Mouse (Mus musculus): ENCODE measurements around the gene Nek2.

The Nek2 gene

DNA sequence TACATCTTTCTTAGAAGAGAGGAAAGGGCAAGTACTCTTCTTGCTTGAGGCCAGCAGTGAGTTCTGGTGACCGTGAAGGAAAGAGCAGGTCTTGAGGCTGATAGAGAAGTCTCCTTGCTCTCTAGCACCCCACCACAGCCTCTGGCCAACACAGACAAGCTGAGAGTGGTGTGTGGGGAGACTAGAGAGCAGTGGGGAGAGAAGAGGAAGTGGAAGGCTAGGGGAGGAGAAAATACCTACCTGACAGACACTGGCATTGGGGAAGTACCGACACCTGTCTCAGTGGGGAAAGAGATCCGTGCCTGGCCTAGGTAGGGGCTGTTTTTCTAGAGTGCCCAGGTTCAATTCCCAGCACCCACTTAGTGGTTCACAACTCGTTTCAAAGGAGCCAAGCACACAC, 7.0 kb upstream of the Nek2 start:
- no peak for DNase-seq (ENCODE audit: low spot score)

GRCm38 (mm10) chr1:191814935-191815334, 6.3 kb upstream of the Nek2 start:
- DNase-seq (ENCODE audit: low spot score), result no peak

- DNase-seq (ENCODE audit: low spot score), result no peak
These were observed 4.6 kb upstream of the Nek2 start for GRCm38 (mm10) chr1:191816596-191816995.

GRCm38 (mm10) chr1:191817418-191818144, 3.7 kb upstream of the Nek2 start:
- peak; percentile 85 for DNase-seq (ENCODE audit: low spot score)

DNA sequence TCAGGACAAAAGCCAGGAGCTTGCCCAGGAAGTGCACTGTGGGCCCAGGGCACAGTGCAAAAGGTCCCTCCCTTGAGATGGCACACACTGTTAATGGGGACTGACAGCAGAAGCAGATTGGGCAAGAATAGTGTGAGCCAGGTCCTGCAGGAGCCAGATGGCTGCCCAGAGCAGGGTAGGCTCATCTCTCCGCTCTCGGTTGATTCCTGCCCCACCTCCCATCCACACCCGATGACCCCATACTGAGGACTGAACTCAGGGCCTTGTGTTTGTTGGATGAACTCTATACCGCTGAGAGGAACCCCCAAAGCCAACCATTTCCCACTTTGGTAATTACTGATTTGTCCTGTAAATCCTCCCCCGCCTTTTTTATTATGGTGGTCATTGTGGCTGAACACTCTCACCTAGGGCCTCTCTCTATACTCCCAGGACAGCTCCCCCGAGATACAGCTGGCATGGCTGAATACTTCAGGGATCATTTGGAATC, 3.1 kb upstream of the Nek2 start:
- no peak for DNase-seq (ENCODE audit: low spot score)

GRCm38 (mm10) chr1:191819026-191819425, 2.2 kb upstream of the Nek2 start:
- no peak for DNase-seq (ENCODE audit: low spot score)

- DNase-seq (ENCODE audit: low spot score), result no peak
These were observed 306 bp upstream of the Nek2 start for GRCm38 (mm10) chr1:191820951-191821325.

DNA sequence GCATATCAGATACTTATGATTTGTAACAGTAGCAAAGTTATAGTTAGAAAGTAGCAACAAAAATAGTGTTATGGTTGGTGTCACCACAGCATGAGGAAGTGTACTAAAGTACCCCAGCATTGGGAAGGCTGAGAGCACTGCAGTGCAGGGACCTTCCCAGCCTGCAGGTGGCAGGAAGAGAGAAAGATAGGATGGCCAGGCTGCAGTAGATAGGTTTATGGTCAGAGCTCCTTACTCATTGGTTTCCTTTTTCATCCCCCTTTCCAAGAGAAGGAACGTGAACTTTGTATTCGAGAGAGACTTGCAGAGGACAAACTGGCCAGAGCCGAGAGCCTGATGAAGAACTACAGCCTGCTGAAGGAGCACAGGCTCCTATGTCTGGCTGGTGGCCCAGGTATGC, 7.9 kb downstream of the Nek2 start:
- no peak for DNase-seq (ENCODE audit: low spot score)

- DNase-seq (ENCODE audit: low spot score), result no peak
These were observed 12.2 kb downstream of the Nek2 start for GRCm38 (mm10) chr1:191833396-191833795.

DNA sequence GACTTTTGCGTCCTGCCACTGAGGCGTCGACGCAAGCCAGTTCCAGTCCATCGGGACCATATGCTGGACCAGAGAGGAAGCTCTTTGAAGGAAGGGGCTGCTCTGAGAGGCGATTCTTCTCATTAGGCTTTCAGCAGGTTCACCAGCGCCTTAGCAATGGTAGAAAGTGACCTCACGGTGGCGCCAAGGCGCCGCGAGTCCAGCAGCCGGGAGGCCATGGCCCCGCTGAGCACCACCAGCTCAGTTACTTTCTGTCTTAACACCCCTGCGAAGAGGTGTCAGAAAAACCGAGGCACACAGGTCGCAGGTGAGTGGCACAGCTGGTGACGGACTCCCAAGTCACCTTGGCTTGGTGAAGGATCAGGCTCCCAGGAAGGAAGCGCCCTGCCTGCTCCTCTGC, 13.6 kb downstream of the Nek2 start:
- DNase-seq (ENCODE audit: low spot score), result peak; percentile 63

DNA sequence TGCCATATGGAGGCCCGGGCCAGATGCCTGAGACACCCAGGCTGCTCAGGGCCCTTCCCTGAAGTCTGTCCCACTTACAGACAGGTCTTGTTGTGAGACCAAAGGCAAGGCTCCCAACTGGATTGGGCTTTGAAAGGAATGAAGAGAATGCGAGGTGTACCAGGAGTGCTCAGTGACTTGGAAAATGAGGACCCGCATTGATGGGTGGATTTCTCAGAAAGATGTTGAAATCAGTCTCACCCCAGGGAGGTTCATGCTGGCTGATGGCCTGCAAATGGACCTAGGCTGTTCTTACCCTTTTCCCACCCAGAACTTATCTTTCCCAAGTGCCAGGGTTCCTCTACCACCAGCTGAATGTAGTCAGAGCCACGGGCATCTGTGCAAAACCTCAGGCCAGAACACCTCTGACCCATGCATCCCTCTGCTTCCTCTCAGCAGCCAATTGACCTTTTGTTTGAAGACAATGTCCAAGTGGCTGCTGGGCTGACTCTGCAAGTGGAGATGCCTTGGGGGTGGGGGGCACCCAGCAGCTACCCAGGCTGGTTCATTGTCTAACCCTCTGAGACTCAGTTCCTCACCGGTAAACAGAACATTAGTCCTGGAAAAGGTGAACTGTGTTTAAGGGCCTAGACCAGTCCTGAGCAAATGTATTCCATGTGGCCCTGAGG, 15.2 kb downstream of the Nek2 start:
- DNase-seq (ENCODE audit: low spot score), result no peak

DNA sequence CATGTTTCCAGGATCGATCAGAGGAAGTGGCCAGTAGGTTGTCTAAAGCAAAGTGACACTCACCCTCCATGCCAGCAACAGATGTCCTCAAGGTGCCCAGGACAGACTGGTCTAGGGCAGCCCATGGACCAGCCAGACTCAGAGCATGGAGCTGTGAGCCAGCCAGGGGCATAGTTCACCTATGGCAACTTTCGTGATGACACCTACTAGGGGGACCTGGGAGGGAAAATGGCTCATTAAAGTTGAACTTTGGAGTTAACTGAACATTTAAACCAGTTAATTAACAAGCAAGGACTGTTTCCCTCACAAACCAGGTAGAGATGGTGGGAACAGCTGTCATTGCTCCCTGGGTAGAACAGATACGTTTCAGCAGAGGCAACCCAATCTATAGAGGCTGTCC, 16.4 kb downstream of the Nek2 start:
- DNase-seq (ENCODE audit: low spot score), result no peak

DNA sequence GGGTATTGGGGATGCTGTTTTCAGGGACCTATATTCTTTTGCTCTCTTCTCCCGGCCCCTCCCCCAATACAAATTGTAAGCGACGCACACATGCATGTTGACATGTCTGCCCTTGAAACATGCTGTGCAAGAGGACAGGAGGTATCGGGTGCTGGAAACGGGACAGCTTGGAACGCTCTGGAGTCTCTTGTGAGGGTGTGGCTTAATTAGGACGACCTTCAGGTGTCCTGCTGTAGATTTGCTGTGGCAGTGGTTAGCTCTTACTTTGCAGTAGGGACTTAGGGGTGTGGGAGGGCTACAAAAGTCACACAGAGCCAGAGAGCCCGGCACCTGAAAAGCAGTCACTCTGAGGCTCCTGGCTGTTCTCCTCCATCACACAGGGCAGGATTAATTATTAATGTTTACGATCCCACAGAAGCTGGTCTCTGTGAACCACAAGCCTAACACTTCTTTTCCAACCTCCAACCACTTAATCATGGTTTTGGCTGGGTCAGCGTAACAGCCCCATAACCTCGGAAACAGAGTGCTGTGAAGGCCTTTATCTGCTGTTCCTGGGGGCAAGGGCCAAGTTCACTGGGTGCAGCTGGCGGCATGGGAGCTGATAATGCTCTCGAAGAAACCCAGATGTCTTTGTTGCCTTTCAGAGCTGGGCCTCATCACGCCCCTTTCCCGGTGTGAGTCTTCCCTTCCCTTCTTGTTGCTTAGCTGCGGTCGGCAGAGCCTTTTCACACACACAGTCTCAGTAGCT, 17.9 kb downstream of the Nek2 start:
- no peak for DNase-seq (ENCODE audit: low spot score)

DNA sequence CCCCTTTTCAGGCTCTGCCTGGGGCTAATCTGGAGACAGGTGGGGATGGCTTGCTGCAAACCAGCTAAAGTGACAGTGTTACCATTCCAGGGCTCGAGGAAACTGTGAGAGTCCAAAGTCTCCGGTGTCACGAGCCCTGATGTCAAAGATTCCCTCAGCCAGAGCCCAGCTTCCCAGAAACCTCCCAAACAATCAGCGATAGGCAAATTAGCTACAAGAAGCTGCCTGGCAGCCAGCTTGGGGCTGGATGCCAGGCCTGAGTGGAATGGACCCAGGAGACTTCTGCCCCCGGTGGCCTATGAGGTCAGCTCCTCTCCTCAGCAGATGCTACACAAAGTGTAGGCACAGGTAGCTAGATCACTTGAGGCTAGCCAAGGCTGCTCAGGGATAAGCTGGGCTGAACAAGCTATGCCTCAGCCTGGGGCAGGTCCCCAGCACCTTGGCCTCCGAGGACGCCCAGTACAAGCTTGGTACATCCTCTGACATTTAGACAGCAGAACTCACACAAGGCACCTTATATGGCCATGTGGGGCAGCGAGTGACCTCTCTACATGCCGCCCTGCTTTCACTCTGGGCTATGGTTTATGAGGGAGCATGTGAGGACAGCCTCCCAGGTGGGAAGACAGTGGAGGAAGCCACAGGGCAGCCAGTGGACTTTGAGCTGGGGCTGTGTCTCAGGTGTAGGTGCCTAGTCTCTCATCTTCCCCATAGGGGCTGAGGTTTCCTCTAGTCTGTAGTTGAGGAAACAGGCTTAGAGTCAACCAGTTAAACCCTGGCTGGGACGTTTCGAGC, 19.7 kb downstream of the Nek2 start:
- no peak for DNase-seq (ENCODE audit: low spot score)

GRCm38 (mm10) chr1:191842247-191842646, 21.0 kb downstream of the Nek2 start:
- no peak for DNase-seq (ENCODE audit: low spot score)

DNA sequence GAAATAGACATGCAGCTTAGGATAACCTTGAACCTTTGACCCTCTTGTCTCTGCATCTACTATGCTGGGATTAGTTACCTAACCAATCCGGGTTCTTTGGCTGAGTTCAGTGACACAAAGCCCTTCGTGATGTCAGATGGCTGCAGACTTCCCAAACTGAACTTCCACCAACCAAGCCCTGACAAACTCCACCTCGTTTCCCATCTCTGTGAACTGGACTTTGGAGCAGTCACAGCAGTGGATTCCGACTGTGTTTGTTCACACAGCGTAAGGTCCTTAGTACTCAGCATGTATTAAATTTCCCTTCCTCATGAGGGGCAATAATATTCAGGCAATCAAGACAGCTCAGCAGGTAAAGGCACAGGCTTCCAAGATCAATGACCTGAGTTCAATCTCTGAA, 25.4 kb downstream of the Nek2 start:
- no peak for DNase-seq (ENCODE audit: low spot score)

DNA sequence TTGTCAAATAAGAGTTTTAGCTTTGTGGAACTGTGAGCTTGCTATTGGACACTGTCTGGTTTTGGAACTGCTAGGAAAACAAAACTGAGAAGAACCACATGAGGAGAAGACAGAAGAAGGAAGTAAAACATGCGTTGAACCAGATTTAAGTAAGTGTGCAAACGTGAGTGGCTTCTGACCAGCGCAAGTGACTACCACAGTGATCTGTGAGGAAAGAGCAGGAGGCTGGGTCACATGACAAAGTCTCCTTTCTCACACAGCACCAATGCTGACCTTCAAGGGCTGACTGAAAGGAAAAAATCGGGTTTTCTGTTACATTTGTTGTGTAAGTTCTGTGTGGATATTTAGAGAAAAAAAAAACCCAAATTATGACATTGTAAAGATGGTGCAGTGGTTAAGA, 28.3 kb downstream of the Nek2 start:
- no peak for DNase-seq (ENCODE audit: low spot score)

GRCm38 (mm10) chr1:191853442-191853841, 32.2 kb downstream of the Nek2 start:
- DNase-seq (ENCODE audit: low spot score), result no peak

GRCm38 (mm10) chr1:191854716-191855115, 33.5 kb downstream of the Nek2 start:
- no peak for DNase-seq (ENCODE audit: low spot score)

DNA sequence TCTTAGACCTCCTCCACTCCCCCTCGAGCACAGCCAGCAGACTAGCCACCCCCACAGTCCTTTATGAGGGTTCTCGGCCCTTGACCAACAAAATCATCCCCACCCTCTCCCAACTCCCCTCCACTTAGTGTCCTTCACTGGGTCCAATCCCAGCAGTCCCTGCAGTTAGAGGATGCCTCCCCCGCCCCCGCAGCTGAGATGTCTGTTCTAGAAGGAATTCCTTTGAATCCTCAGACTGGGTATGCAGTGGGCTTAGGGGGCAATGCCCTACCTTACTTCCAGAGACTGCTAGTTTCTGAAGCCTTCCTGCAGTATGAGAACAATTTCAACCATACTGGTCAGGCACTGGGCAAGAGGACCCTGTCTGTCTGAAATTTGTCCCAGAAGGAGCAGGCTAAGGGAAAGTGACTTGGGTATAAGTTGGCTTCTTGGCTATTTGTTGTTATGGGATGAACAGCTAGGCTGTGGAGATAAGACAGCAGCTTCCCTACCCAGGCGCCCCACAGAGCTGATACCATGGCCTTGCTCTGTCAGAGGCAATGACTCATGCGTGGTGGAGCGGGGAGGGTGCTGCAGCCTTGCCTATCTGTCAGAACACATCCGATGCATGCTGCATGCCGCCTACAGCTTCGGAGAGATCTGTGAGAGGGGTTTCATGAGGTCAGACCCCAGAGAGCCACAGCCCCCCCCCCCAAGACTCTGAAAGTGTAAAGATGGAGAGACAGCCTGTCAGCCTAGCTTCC, 34.1 kb downstream of the Nek2 start:
- DNase-seq (ENCODE audit: low spot score), result no peak

GRCm38 (mm10) chr1:191856886-191857651, 35.8 kb downstream of the Nek2 start:
- DNase-seq (ENCODE audit: low spot score), result no peak
